Mouse (Mus musculus) liver, postnatal 0 days (tissue): ENCODE results near the gene 4931406P16Rik.

Experiments
- CTCF ChIP-seq: sonication (generic); IDR thresholded peaks from 2 replicates; pipeline ENCODE4 v1.5.1; 2016; ENCODE audit warnings: antibody characterized with exemption, low read depth
- EP300 ChIP-seq: IDR thresholded peaks from 2 replicates; pipeline ENCODE4 v1.6.1; 2016; ENCODE audit warnings: antibody characterized with exemption, low read depth, mild to moderate bottlenecking

DNA sequence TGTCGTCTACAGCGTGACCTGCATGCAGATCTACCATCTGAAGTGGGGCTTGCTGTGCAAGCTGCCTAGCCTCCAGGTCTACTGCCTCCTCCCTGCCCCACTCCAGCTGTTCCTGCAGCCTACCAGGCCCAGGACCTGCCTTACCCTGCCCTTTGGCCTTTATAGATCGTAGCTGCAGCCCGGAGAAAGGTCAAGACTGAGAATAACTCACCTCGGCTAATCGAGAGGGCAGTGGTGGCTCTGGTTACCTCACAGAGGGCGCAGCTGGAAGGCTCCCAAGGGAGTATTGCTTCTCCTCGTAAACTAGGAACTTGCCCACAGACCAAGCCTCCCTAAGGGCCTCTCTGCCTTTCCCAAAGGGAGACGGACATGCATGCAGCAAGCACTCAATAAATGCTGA, 97.9 kb downstream of the 4931406P16Rik start:
- TF ChIP-seq CTCF (no peak), EP300 (no peak)
